Mouse (Mus musculus): Measurements from ENCODE around the gene Alg2.

DNA sequence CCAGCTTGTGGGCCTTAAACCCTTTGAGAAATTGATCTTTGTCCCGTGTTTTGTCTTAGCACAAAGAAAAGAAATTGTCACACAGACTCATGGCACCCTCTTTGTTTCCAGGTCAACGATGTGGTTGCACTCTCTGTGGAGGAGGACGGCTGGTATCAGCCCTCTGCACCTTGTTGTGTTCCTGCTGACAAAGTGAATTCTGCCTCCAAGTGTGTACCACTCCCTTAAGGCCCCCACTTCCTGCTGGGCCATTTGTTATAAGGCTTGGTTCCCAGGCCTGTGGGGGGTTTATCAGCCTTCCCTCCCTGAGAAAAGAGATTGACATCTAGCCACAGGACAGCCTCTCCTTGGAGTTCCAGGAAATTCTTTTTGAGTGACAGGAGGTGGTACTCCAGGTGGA, 51.9 kb downstream of the Alg2 start:
- no peak for TF ChIP-seq CTCF (IDR thresholded peaks at IDR 0.05; ENCODE audit: control insufficient read depth, insufficient read depth, insufficient replicate concordance, low read depth, low read length)
- no peak for TF ChIP-seq POLR2A (IDR thresholded peaks at IDR 0.05; ENCODE audit: control insufficient read depth, low read depth, low read length)
